Mouse (Mus musculus): ENCODE measurements around the gene Dcakd.

Dcakd gene

DNA sequence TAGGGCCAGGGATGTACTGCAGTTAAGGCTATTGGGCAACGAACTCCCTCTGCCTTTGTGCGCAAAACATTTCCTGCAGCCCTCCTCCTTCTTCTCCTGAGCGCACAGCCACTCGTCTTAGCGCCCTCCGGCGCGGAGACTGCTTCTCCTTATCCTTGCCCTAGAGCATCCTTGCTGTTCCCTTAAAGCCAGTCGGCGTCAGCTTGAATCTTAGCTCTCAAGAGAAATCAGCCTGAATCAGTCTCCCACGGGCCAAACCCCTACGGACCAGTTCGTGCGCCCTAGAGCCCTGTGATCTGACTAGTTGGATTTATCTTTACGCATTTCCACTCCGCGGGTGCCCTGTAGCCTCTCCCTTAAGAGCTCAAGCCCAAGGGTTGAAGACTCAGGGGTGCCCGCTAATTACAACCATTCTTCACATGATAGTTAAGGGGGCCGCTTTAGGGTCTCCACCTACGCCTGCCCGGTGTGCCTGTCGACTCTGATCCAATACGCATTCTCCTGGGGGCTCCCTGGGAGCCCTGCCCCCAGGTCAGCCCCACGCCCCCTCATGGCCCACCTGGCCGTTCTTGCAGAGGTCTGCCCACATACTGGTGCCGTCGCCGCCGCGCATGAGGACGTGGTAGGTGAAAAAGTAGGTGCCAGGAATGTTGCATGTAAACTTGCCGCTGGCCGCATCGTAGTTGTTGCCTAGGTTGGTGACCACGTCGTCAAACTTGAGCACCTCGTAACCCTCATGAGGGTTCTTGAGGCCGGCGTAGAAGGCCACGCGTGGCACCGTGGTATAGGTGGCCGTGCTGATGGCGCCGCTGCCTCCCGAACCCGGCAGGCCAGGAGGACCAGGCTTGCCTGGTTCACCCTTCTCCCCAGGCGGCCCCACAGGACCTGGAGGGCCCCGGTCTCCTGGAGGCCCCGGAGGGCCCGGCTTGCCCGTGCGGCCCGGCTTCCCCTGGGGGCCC is 82.5 kb downstream of the Dcakd start:
- DNase-seq (ENCODE audit: low spot score in 2 of 2) = no peak
